Mouse (Mus musculus): Measurements from ENCODE around the gene Pik3ip1.

Pik3ip1 gene

DNA sequence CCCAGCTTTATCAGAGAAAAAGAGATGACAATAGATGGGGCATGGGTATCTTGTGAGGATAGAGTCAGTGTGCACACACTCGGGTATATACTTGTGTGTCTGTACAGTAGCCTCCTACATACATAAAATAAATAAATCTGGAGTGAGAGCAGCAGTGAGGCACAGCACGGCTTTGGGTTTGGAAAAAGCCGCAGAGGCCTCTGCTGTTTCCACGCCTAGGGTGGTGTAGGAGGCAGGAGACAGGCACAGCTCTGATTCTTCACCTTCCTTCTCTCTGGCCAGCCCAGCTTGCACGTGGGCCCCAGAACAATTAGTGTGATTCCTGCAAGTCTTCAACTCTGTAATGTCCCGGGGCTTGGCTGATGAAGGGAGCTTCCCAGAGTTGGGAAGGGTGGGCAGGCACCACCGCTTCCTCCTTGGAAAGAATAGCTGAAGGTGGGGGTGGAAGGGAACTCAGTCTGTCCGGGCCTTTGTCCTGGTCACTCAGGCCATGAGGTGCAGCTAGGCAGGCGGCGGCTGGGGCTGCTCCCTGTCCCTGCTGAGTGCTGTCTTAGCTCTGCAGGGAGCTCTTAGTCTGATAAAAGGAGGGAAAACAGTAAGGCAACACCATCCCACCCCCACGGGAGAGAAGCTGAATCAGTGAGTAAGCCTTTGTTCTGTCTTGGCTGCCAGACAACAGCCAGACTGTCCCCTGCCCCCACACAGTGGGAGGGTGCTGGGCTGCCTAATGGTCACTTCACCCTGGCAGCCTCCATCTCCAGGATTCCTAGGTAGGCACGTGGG, 7.2 kb downstream of the Pik3ip1 start:
- peak; percentile 54 to 63 for DNase-seq (ENCODE audit: low spot score in 2 of 2)

DNA sequence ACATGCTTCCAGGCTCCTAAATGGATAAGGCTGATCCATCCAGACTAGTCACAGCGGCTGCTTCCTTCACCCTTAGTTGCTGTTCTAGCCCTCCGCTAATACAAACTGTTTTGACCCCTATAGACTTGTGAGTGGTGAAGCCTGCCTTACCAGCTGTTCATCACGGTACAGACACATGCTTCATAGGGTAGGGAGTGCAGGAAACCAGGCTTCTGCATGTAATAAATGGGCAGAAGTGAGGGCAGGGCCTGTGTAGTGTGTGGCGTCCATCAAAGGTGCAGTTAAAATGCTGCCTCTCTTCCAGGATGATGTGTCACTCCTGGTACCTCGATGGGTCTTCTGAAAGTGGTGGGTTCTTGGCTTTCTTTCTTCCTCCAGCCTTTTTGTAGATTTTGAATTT, 7.8 kb downstream of the Pik3ip1 start:
- no peak for DNase-seq (ENCODE audit: low spot score in 2 of 2)

DNA sequence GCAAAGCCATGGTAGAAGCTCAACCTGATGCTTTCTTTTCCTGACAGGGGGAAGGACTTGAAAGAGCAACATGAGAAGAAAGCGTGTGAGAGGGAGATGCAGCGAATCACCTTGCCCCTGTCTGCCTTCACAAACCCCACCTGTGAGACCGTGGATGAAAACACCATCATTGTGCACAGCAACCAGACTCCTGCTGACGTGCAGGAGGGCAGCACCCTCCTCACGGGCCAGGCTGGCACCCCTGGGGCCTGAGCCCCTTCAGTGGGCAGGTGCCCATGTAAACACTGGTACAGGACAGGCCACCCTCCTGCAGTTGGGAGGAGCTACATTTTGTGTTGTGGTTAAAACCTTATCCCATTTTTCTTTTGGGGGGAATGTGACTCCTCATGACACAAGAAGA, 11.3 kb downstream of the Pik3ip1 start:
- no peak for DNase-seq (ENCODE audit: low spot score in 2 of 2)

DNA sequence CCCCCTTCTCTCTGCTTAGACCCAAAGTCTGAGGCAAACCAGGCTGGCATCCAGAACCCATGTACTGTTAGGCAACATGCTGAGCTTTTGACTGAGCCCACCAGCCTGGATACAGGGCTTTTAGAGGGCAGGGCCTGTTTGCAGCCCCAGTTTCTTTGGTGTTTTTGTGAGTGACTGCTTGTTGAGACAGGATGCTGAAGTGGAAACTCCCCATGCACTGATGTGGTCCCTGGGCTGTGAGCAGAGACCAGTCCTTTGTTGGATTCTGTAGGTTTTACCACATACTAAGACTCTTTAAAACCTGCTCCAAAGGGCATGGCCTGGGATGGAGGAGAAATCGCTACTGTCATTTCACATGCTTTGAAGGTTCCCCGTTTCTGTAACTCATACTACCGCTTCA, 14.7 kb downstream of the Pik3ip1 start:
- DNase-seq (ENCODE audit: low spot score in 2 of 2): no peak

DNA sequence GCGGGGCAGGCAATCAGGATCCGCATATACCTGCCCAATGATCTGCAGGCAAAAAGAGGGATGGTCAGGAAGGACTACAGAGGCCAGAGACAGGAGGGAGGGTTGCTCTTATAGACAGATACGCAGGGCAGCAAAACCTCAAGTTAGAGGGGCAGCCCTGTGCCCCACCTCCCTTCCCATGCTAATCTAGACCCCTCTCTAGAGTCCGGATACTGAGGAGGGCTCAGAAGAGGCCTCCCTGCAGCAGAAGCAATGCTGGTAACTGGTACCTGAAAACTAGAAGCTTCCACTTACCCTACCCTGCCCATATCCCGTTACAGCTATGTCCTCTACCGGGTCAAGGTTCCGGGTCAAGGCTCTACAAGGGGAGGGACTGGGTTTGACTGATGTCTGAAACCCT, 16.1 kb downstream of the Pik3ip1 start:
- DNase-seq (ENCODE audit: low spot score in 2 of 2): no peak

DNA sequence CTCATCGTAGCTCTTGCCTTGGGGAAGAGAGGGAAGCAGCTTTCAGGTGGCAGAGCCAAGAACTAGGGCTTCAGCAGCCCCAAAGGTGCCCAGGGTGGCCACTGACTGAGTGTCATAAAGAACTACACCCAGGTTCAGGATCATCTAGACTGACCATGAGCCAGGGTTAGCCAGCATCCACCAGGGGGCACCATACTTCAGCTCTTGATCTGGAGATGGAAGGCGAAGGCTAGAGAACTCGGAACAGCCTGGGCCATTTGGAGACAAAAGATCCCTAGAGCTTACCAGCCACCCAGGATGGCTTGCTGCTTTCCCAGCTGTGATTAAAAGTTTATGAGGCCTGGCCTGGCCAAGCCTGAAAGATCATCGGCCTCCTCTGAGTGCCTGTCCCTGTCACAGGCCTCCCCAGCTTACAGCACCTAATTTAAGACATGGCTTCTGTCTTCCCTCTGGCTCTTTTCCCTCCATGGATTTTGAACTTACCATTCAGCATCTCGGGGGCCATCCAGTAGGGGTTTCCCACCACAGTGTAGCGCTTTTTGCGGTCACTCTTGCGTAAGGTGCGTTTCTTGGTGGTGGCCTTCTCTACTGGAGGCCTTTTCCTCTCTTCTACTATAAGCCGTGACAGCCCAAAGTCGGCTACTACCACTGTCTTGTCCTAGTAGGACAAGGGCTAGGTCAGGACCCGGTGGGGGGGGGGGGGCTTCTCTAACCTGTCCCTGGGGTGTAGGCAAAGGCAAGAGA, 17.1 kb downstream of the Pik3ip1 start:
- DNase-seq (ENCODE audit: low spot score in 2 of 2): peak; percentile 71 to 83

DNA sequence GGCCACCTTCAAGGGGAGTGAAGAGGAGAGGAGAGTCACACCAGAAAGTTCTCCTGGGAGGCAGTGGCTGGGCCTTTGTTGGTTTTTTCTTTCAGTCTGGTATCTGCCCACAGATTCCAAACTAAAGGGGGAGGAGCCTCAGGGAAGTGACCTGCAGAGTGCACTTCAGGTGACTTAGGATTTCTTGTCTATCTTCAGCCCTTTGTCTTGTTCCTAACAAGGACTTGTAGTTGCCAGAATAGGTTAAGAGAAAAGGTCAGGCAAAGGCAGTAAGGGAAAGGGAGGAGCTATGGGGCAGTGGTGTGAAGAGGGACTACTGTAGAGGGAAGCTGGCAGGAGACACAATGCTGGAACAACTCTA, 17.6 kb downstream of the Pik3ip1 start:
- no peak for DNase-seq (ENCODE audit: low spot score in 2 of 2)

DNA sequence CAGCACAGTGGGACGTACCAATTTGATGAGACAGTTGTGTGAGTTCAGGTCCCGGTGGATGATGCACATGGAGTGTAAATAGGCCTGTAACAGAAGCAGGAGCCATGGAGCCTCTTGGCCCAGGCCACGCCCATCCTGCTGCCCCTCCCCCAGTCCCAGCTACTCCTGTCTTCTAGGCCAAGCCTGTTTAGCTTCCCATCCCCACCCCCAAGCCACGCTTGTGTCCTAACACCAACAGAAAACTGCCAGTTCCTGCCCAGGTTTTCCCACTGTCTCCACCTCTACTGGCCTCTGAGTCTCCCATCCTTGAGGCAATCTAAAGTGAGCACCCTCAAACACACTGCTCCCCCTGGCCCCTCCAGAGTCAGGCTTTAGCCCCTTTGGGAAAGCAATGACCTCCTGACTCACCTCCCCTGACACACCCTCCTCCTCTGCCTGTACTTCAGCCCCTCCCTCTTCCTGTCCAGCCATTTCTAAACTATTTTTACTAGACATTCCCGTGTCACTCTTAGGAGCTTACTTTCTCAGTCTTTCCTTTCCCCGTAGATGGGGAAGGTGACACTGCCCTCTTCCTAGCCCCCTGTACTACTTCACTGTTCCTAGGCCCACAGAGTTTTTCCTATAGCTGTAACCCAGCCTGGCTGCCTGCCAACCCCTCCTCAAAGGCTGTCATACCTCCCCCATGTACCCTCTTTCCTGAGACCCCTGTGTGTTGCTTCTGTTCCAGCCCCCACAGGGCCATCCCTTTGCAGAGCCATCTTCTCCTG, 18.6 kb downstream of the Pik3ip1 start:
- DNase-seq (ENCODE audit: low spot score in 2 of 2): no peak

DNA sequence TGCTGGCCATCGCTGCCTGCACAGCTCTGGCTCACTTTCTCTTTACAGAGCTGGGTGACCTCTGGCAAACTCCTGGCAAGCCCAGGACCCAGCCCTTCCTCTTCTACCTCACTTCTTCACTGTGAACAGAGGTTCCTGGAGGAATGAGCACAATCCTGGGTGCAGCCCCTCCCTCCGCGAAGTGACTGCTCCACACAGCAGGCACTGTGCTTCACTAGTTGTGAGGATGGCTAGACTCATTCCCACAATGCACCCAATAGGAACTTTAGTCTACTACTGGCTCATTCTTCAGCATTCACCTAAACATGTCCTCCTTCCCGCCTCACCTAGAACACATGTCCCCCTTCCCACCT, 19.1 kb downstream of the Pik3ip1 start:
- DNase-seq (ENCODE audit: low spot score in 2 of 2): no peak

DNA sequence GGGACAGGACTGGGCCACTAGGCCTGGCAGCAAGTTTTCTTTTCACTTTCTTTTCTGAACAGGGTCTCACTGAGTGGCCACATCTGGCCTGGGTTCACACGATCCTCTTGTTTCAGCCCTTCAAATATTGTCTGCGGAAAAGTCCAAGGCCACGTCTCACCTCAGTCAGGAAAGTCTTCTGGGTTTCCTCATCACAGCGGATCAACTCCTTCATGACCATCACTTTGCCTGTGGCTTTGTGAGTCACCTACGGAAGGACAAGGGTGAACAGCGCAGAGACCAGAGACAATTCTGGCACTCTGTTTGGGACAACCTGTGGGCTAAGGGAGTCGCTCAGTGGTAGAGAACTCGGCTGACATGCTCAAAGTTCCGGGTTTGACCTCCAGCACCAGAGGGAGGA, 21.9 kb downstream of the Pik3ip1 start:
- DNase-seq (ENCODE audit: low spot score in 2 of 2): no peak

DNA sequence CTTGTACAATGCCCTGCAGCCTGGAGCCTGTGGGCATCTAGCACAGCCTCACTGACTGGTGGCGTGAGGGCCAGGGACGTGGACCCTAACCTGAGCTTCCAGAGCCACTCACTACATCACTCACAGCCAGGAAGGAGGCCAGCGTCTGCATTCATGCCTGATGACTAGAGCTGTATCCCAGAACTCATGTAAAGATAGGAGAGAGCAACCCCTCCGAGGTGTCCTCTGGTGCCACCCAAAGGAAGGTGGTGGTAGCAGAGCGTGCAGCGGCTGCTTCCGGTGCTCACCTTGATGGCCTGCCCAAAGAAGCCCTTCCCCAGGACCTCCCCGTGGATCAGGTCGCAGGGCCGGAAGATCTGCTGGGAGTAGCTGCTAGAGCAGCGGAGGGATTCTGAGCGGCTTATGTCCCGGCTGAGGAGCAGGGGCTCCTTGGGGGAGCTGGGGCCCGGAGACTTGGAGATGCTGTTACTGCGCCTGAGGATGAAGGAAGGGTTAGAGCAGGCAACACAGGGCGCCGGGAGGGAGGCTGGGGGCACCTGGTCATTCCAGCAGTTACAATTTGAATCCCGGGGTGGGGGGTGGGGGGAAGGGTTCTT, 22.9 kb downstream of the Pik3ip1 start:
- no peak for DNase-seq (ENCODE audit: low spot score in 2 of 2)

DNA sequence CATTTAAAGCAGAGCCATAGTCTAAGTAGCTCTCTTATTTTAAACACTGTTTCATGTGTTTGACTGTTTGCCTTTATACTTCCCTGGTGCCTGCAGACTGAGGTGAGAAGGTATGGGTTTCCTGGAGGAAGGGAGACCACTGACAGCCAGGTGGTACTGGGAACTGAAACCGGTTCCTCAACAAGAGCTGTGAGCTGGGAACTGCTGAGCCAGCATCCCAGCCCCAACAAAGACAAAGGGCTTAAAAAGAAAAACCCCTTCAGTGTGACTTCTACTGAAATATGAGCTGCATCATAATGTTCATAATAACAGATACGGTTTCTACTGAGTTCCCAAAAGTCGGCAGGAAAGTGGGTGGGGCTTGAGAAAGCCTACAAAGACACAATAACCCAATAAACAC, 32.7 kb downstream of the Pik3ip1 start:
- DNase-seq (ENCODE audit: low spot score in 2 of 2): no peak

DNA sequence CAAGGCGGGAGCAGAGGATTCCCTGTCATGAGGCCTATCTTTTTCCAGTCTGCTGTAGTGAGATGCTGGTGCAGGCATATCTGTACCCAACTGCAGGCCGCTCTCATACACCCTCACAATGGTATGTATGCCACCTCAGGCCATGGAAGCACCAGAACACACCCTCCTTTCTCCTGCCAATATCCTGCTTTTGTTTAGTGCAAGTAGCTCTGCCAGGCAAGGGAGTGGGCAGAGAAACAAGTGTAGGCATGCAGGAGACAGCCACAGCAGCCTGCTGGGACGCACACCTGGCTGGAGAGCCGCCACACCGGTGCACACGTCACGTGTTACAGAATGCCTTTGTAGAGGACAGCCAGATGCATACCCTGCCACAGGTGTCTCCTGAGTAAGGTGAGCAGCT, 36.2 kb downstream of the Pik3ip1 start:
- DNase-seq (ENCODE audit: low spot score in 2 of 2): no peak

DNA sequence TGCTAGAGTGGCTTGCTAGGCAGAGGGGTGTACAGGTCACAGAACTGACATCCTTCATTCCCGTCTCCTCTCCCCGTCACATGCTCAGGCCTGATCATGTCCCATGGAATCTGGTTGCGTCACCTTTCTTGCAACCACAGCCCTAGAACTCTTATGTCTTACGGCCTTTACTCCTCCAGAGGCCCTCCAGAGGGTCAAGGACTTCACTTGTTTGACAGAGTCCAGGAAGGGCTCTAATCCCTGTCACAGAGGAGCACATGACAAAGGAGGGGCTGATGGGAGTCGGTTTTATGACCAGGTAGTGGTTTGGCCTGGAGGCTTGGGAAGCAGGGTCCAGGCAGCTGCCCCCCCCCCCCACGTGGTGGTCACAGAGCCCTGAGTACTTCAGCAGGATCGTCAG, 38.8 kb downstream of the Pik3ip1 start:
- no peak for DNase-seq (ENCODE audit: low spot score in 2 of 2)

DNA sequence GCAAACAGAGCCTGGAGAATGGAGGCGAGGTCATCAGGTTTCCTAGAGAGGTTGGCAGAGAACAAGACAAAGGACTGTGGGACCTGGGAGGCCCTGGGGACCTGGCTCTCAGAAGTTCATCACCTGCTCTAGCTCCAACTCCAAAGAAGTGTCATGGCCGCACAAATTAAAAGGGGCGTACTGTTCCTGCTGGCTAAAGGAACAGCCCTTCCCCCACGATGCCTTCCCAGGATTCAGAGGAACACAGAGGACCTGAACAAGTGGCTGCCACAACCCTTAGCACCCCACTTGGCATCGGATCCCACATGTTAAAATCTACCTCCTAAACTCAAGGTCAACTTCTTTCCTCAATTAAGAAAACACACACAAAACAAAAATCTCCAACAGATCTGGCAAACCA, 39.2 kb downstream of the Pik3ip1 start:
- DNase-seq (ENCODE audit: low spot score in 2 of 2): no peak

DNA sequence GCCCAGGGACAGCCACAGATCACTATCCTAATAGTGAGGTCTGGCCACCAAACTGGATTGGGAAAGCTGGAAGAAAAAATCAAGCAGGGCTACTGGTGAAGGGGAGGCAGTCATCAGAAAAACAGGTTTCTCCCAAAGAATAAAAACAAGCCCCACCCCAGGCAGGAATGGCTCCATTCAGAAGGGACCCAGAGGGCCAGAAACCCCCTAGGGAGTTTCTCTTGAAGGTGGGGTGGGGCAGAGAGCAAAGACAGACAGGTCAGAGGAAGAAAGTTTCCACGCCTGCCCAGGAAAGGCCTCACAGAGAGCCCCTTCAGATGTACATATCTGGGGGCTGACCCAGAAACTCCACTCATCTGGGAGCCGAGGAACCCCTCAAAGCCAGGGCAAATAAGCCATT, 40.0 kb downstream of the Pik3ip1 start:
- no peak for DNase-seq (ENCODE audit: low spot score in 2 of 2)

DNA sequence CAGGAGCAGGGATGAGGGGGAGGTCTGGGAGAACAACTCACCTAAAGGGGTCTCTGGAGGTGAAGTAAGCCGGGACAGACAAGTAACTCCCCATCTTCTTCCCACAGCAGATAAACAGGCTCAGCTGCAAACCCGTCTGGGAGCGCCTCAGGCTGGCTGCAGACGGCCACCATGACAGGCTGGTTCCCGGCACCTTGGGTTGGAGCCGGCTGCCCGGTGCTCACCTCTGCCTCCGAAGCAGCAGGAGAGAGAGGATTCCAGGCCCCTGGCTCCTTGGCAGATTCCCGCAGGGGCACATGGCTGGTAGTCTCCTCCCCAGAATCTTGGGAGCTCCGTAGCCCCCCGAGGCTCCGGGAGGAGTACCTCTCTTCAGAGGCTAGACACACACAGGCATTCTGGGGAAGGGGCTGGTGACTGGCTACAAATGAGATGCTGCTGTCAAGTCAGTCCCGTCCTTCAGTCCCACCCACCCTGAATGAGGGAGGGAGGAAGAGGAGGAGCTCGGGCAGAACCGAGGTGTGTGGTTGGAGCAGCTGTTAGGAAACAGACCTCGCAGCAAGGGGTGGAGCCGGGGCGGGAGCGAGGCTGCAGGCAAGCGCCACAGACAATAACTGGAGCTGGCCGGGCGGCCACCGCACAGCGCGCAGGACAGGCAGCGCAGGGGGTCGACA, 40.9 kb downstream of the Pik3ip1 start:
- peak; percentile 76 to 78 for DNase-seq (ENCODE audit: low spot score in 2 of 2)

DNA sequence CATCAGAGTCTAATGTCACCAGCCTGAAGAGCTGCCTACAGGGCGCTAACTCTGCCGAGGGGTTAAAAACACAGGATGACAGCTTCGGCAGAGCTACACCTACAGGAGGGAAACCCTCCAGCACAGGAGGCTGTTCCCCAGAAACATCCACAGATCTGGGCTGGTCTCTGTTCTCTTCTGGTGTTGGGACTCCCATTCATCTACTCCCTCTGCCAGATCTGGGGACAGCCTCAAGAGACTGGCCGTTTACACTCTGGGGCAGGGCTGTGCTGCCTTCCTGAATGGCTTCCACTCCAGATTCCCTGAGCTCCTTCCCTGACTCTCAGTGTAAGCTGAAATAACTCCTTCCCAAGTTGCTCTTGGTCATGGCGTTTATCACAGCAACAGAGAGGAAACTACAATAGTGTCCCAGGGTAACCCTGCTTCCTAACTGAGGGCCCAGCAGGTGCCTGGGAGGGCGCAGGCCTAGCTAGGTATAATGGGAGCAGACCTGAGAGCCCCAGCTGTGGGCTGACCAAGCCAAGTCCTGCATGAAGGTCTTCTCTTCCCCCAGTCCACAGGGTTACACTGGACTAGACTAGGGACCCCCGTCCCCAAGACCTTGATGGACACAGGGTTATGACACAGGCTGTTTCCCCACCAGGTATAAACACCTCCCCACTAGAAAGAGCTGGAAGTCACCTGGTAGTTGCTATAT, 41.5 kb downstream of the Pik3ip1 start:
- DNase-seq (ENCODE audit: low spot score in 2 of 2): no peak

DNA sequence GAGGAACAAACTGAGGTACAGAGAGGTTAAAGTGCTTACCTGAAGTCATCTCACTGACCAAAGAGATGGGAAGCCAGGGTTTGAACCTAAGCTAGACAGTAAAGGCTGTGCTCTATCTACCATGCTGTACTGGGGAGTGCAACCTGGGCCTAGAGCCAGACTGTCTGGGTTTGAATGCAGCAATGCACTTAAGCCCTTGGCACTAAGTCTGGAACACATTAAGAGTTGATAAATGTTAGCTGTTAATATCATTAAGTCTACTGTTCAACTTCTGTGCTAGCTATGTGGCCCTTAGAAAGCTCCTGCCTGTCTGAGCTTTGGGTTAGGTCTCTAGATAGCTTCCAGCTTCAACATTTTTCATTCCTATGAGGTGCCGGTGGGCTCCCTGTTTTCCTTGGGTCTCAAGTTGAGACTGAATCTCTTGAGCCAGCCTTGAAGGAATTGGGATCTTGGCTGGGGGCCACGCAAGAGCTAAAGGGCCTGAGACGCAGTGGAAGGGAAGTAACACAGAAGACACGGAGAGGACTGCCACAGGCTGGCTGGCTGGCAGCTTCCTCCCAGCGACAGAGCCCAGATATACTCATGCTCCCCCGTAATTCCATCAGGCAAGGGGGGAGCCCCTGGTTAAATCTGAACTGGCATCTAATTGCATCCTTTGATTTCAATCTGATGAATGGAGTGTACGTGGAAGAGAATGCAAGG, 43.5 kb downstream of the Pik3ip1 start:
- DNase-seq (ENCODE audit: low spot score in 2 of 2): no peak

DNA sequence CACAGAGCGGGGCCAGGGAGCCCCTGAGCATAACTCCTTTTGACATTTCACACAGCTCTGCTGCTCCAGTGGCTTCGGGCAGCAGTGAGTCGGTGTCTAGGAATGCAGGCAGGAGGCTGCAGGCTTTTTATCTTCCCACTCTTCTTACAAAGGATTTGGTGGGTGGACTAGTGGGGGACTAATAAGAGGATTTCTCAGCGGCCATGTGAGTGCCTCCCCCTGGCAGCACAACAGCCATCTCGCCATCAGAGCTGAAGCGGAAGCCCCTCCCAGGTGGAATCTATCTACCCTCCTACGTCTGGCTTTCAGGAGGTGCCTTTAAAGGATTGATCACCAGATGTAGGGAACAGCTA, 44.1 kb downstream of the Pik3ip1 start:
- no peak for DNase-seq (ENCODE audit: low spot score in 2 of 2)

DNA sequence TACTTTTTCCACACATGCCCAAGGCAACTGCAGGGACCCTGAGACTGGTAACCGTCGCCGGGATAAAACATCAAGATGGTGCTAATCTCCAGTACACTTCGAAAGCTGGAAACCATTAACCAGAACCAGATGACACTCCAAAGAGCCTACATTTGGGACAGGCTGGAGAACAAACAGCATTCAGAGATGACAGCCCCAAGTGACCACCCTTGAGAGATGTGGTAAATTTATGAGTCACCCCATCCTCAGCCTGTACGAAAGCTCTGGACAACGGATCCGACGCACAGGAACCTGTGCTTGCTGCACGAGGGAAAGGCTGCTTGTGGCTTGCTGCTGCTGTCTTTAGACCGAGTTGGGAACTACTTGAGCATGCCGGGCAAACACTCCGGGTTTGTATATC, 44.5 kb downstream of the Pik3ip1 start:
- DNase-seq (ENCODE audit: low spot score in 2 of 2): no peak
